Mouse (Mus musculus) testis, adult 2 months (tissue): ENCODE measurements around the gene Igsf21.

Source experiments
- CTCF ChIP-seq: fragments of 200-500 bp; IDR thresholded peaks from 2 replicates; pipeline ENCODE4 v1.5.1; 2012; ENCODE audit warnings: low read depth, mild to moderate bottlenecking, inconsistent platforms, low read length, moderate library complexity; ENCODE audit not compliant: control insufficient read depth, insufficient read depth, insufficient replicate concordance
- POLR2A ChIP-seq: fragments of 200-500 bp; IDR thresholded peaks from 2 replicates; pipeline ENCODE4 v1.6.1; 2012; ENCODE audit warnings: low read depth, mild to moderate bottlenecking, inconsistent platforms, low read length, moderate library complexity; ENCODE audit not compliant: control insufficient read depth

DNA sequence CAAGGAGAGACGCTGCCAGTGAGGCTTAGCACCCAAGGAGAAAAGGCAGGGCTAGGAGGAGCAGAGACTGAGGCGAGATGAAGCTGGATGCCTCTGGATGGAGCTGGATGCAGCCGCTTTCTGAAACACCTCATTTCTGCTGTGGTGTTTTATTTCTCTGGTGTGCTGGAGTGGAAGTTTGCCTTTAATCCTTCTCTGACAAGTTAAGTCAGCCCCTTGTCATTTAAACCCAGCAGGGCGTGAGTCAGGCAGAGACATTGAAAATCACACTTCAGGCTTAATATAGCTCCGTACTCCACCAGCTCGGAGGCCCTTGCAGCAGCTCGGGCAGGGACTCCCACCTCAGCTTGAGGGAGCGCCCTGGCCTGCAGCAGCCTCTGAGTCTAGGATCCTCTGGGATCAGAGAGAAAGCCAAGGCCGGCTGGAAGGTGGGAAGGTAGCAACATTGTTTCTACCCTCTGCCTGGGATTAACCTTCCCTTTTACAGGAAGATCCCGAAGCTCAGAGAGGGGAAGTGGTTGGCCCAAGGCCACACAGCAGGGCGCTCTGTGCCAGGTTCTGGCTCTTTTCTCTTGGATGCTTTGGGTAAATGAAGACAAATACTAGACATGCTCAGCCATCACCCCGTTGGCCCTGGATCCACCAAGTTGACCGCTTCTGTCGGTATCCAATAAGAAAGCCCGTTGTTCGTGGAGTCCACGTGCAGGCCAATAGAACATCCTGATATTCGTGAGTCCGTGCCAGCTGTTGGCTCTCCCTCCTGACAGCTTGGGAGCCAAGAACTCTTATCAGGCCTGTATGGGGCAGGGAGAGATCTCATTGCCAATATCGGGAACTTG is 98.5 kb downstream of the Igsf21 start:
- TF ChIP-seq CTCF (no peak), POLR2A (no peak)
